15 mouse cellular contexts compared by ENCODE assay signal in the genomic region with DNA sequence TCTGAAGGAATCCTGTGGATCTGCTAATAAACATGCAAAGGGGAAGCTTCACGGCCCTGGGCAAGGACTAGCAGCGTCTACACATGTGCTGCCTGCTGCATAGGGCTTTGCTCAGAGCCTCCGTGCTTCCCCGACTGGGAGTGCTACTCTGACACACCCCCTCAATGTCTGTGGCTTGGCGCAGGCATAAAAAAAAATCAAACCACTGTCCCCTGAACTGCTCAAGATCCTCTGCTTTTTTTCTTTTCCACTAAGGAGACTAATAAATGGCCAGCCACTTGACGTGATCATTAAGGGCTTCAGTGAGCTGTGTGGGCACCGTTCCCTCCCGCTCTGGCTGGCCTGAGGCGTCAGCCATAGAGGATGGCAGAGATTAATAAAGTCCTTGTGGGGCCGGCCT.
DNase-seq lines count a peak whose midpoint lies in the region; ATAC-seq lines count a peak whose summit lies in the region.
"Had no signal": no experiment of that assay in that cellular context is flagged by ENCODE, and none has a peak within 500 bp of the region (broad histone marks: within the 10 kb centered on the region; RNA-seq: fewer than 3 reads in every experiment).

No protein-coding gene starts in this region.

- peak; percentile 26; the same call in 1 of the 2 replicates for ATAC-seq in common myeloid progenitor, adult 5-6 weeks (replicated peaks; ENCODE audit: low read depth, poor library complexity, severe bottlenecking)
- no peak for ATAC-seq in hindbrain, embryonic 11.5 days (ENCODE audit: low FRiP score)
- ATAC-seq in midbrain, embryonic 15.5 days (replicated peaks) = 0 out of 2 replicates have a peak, but pooled peaks have one; percentile 15
- ATAC-seq in cerebellum, adult (ENCODE audit: insufficient number of reproducible peaks, low FRiP score, low TSS enrichment) = no peak

- H3K9me3 ChIP-seq in hindbrain, embryonic 11.5 days (ENCODE audit: control insufficient read depth, low read length) = no peaks in the 10 kb centered on the region
- H3K9me3 ChIP-seq in midbrain, embryonic 15.5 days = no peaks in the 10 kb centered on the region
- H3K9me3 ChIP-seq: kidney, embryonic 15.5 days; megakaryocyte, embryonic 14.5 days had no signal

- DNase-seq in left cerebral cortex, postnatal 4 days = peak; percentile 41
- DNase-seq in left cerebral cortex, adult 8-10 months (ENCODE audit: low spot score in 2 of 2) = no peak
- DNase-seq in hindbrain, embryonic 11.5 days (ENCODE audit: low spot score) = peak; percentile 43
- DNase-seq in adrenal gland, postnatal 4 days (ENCODE audit: low spot score in 2 of 2) = no peak
- no peak for DNase-seq in gastrocnemius, postnatal 25 days
- DNase-seq: cerebellum, postnatal 25 days; gastrocnemius, postnatal 10 days; layer of hippocampus, postnatal 36 days; right cerebral cortex, adult 18-20 months had no signal

- no peaks in the 10 kb centered on the region for H3K27me3 ChIP-seq in hindbrain, embryonic 11.5 days (ENCODE audit: control insufficient read depth, insufficient read depth, low read length)
- no peaks in the 10 kb centered on the region for H3K27me3 ChIP-seq in midbrain, embryonic 15.5 days (replicated peaks)

- H3K4me1 ChIP-seq in hindbrain, embryonic 11.5 days (replicated peaks; ENCODE audit: control insufficient read depth, insufficient read depth, low read length) = peaks cover 25% of the 10 kb centered on the region
- H3K4me1 ChIP-seq in midbrain, embryonic 15.5 days = peaks cover 26% of the 10 kb centered on the region

- H3K27ac ChIP-seq in hindbrain, embryonic 11.5 days (ENCODE audit: low read depth, low read length) = peak overlapping the region; percentile 65
- H3K27ac ChIP-seq in midbrain, embryonic 15.5 days = peak overlapping the region; percentile 23
- H3K27ac ChIP-seq: kidney, embryonic 15.5 days; liver, embryonic 14.5 days had no signal

- H3K9ac ChIP-seq in hindbrain, embryonic 11.5 days (ENCODE audit: low read depth, low read length) = no peak overlapping the region
- no peak overlapping the region for H3K9ac ChIP-seq in midbrain, embryonic 15.5 days
- H3K9ac ChIP-seq: kidney, embryonic 15.5 days; liver, embryonic 14.5 days had no signal

- no peak overlapping the region for H3K4me2 ChIP-seq in hindbrain, embryonic 11.5 days (replicated peaks; ENCODE audit: low read depth, low read length)
- H3K4me2 ChIP-seq in midbrain, embryonic 15.5 days = no peak overlapping the region
- H3K4me2 ChIP-seq: kidney, embryonic 15.5 days had no signal

- intact Hi-C loops in left cerebral cortex, postnatal 4 days (cut with DNase I) = no loop called here

- no peak overlapping the region for H3K4me3 ChIP-seq in hindbrain, embryonic 11.5 days (ENCODE audit: low read depth, low read length)
- H3K4me3 ChIP-seq in midbrain, embryonic 15.5 days = no peak overlapping the region
- H3K4me3 ChIP-seq: kidney, embryonic 15.5 days; megakaryocyte, embryonic 14.5 days had no signal

- 23% methylated on average over 10 of the region's 10 CpGs for WGBS in hindbrain, embryonic 11.5 days
- 6% methylated on average over 10 of the region's 10 CpGs for WGBS in midbrain, embryonic 15.5 days

- H3K36me3 ChIP-seq in hindbrain, embryonic 11.5 days (ENCODE audit: control insufficient read depth, insufficient read depth, low read length) = no peaks in the 10 kb centered on the region
- H3K36me3 ChIP-seq in midbrain, embryonic 15.5 days (replicated peaks) = no peaks in the 10 kb centered on the region
- H3K36me3 ChIP-seq: kidney, embryonic 15.5 days had no signal

Comparison
In these comparisons a context has a peak if more than half of its experiments do, and no peak if none do; other contexts are left out.
1. DNase-seq: peak in left cerebral cortex, postnatal 4 days (single experiment) and hindbrain, embryonic 11.5 days (single experiment); none in left cerebral cortex, adult 8-10 months (0 of 2), adrenal gland, postnatal 4 days (0 of 2) and gastrocnemius, postnatal 25 days (single experiment).
2. ATAC-seq: peak in common myeloid progenitor, adult 5-6 weeks (single experiment) and midbrain, embryonic 15.5 days (single experiment); none in hindbrain, embryonic 11.5 days (single experiment) and cerebellum, adult (single experiment).